Mouse (Mus musculus) testis, adult 10 weeks (tissue): Measurements from ENCODE around the gene Ids. TPM values are rescaled to one million over a fixed set of nuclear protein-coding genes. Genes with fewer than 3 reads are reported as not detected.

Experiments used
- polyA plus RNA-seq: library from polyadenylated mRNA; stranded (reverse); fragments of 350-450 nt; fragmentation: Illumina TruSeq; extraction: RNeasy Lipid Tissue Mini Kit (QIAGEN cat#74804); gene quantifications from one replicate; pipeline ENCODE4 v1.2.3, GENCODE M21; 2014; ENCODE audit warnings: low read depth, low replicate concordance

Ids gene
- polyA plus RNA-seq = 8.4 TPM

GRCm38 (mm10) chrX:70364661-70365613 lies at the start of gene Ids:
TSS of gene Ids (minus strand) at chrX:70365084.

GRCm38 (mm10) chrX:70385276-70385961 lies 20.5 kb upstream of the Ids start, which contains the start of gene 1110012L19Rik:
TSS of gene 1110012L19Rik (plus strand) at chrX:70385877.

Other genes starting within 250 kb of the Ids start
- 1.7 TPM for gene 1110012L19Rik, start 20.8 kb upstream of the Ids start, polyA plus RNA-seq
- 23.0 TPM for gene Tmem185a, start 112.1 kb upstream of the Ids start, polyA plus RNA-seq